Mouse (Mus musculus) hindbrain, embryonic 16.5 days (tissue): ENCODE measurements around the gene Ceacam16. TPM values are rescaled to one million over a fixed set of nuclear protein-coding genes. Genes with fewer than 3 reads are reported as not detected.

Experiments used
- ATAC-seq: fragments of 200-750 bp; cut with Nextera tagmentation; 2 replicates; pipeline ENCODE4 v1.8.0; 2017; ENCODE audit warnings: moderate TSS enrichment, moderate library complexity
- H3K27ac ChIP-seq: fragments of 300-500 bp; sonication (generic); 2 replicates; pipeline ENCODE4 v1.5.1; 2014; ENCODE audit warnings: low read depth, mild to moderate bottlenecking, control low read depth, low read length, moderate library complexity
- H3K27me3 ChIP-seq: fragments of 300-500 bp; sonication (generic); replicated peaks from 2 replicates; pipeline ENCODE4 v1.6.1; 2014; ENCODE audit warnings: low read length; ENCODE audit not compliant: control insufficient read depth, insufficient read depth
- H3K36me3 ChIP-seq: fragments of 300-500 bp; sonication (generic); 2 replicates; pipeline ENCODE4 v1.6.1; 2014; ENCODE audit warnings: mild to moderate bottlenecking, low read length, moderate library complexity, mixed read lengths; ENCODE audit not compliant: control insufficient read depth, insufficient read depth
- H3K4me1 ChIP-seq: fragments of 300-500 bp; sonication (generic); 2 replicates; pipeline ENCODE4 v1.6.1; 2014; ENCODE audit warnings: low read depth, low read length; ENCODE audit not compliant: control insufficient read depth, insufficient read depth
- H3K4me2 ChIP-seq: fragments of 300-500 bp; sonication (generic); 2 replicates; pipeline ENCODE4 v1.6.1; 2014; ENCODE audit warnings: mild to moderate bottlenecking, low read length, control low read depth, moderate library complexity
- H3K4me3 ChIP-seq: fragments of 300-500 bp; sonication (generic); 2 replicates; pipeline ENCODE4 v1.5.1; 2014; ENCODE audit warnings: mild to moderate bottlenecking, low read length, control low read depth, moderate library complexity
- H3K9ac ChIP-seq: fragments of 300-500 bp; sonication (generic); 2 replicates; pipeline ENCODE4 v1.6.1; 2014; ENCODE audit warnings: low read depth, mild to moderate bottlenecking, control low read depth, low read length, moderate library complexity
- H3K9me3 ChIP-seq: fragments of 300-500 bp; sonication (generic); 2 replicates; pipeline ENCODE4 v1.6.1; 2014; ENCODE audit warnings: mild to moderate bottlenecking, low read length, moderate library complexity; ENCODE audit not compliant: control insufficient read depth
- WGBS: fragments of 180-500 bp; shearing (Covaris S2); extraction: QIAGEN DNeasy Blood & Tissue Kit; methylation state at CpG from one replicate; pipeline ENCODE4 v1.1.7; 2014; 5-methylcytosine and 5-hydroxymethylcytosine counted together
- polyA plus RNA-seq: library from polyadenylated mRNA; unstranded; fragments of >200 nt; fragmentation: Nextera tagmentation; extraction: Ambion mirVana; gene quantifications from 2 replicates; pipeline ENCODE4 v1.2.1, GENCODE M21; 2015

Gene Ceacam16
- polyA plus RNA-seq, 1 experiment from 2014 or later = 1.4 TPM

DNA sequence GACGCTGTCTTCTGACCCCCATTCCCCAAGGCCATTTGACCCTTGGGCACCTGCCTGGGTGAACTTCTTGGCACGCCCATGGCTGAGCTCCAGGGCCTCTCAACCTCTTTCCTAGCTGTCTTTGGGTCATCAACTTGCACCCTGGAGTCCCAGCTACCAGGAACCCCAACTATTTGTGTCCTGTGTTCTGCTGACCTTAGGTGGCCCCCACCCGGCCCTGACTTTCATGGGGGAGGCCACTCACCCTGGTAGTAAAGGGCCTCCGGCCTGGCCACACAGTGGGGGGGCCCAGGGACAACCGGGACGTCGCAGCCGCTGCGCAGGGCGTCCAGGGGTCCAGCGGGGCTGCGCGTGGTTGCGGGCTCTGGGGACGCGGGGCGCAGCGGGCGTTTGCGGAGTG lies 38.9 kb downstream of the Ceacam16 start:
- Histone ChIP-seq H3K9me3 (no peaks in the 10 kb centered on the region; the same call in 1 of the 2 replicates), H3K4me3 (peak overlapping the region; percentile 36), H3K4me2 (peak overlapping the region; percentile 60), H3K36me3 (no peaks in the 10 kb centered on the region), H3K9ac (peak overlapping the region; percentile 55), H3K27me3 (peaks cover 44% of the 10 kb centered on the region), H3K4me1 (peaks cover 8% of the 10 kb centered on the region), H3K27ac (no peak overlapping the region)
- 9% methylated on average over 13 of the region's 20 CpGs for WGBS
- ATAC-seq = no peak

DNA sequence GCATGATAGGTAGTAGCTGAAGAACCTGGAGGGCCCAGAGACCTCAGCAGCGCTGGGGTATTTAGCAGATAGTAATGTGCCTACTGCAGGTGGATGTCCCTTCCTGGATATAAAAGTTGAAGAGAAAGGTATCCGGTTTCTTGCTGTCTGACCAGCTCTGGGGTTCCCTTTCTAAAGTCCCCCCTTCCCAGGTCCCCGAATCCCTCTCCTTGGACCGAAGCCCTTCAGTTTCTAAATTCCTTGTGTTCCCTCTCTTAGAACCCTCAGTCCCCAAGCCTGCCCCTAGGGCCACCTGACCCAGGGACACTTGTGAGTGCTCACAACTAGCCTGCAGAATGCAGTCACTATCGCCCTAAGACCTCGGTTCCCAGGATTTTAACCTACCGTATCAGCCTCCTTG lies 39.5 kb downstream of the Ceacam16 start:
- ATAC-seq = no peak
- no peak overlapping the region for H3K27ac ChIP-seq
- no peak overlapping the region for H3K4me3 ChIP-seq
- no peaks in the 10 kb centered on the region; the same call in 1 of the 2 replicates for H3K9me3 ChIP-seq
- H3K27me3 ChIP-seq = peaks cover 48% of the 10 kb centered on the region
- H3K4me1 ChIP-seq = peaks cover 12% of the 10 kb centered on the region
- H3K9ac ChIP-seq = no peak overlapping the region
- no peaks in the 10 kb centered on the region for H3K36me3 ChIP-seq
- 61% methylated on average over 7 of the region's 7 CpGs for WGBS
- no peak overlapping the region for H3K4me2 ChIP-seq

DNA sequence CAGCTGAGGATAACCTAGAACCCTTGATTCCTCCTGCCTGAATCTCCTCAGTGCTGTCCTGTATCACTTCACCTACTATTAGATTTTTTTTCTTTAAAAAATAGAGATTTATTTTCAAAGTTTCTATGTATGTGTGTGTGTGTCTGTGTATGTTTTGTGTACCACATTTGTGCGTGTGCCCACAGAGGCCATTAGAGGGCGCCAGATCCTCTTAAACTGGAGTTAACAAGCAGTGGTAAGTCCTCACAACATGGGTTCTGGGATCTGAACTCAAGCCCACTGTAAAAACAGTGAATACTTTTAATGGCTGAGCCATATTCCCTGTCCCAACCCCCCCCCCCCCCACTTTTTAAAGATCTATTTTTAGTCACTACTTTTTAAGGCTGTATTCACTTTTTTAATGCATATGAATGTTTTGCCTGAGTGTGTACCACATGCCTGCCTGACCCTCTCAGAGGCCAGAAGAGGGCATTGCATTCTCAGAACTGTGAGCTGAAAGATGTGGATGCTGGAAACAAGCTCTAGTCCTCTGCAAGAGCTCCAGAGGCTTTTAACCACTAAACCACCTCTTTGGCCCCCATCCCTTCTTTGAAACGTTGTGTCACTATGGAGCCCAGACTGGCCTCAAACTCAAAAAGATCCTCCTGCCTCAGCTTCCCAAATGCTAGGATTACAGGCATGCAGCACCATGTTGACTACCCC lies 40.6 kb downstream of the Ceacam16 start:
- Histone ChIP-seq H3K36me3 (no peaks in the 10 kb centered on the region), H3K27me3 (peaks cover 48% of the 10 kb centered on the region), H3K27ac (no peak overlapping the region), H3K9ac (no peak overlapping the region), H3K4me3 (no peak overlapping the region), H3K4me1 (peaks cover 22% of the 10 kb centered on the region), H3K4me2 (no peak overlapping the region), H3K9me3 (no peaks in the 10 kb centered on the region; the same call in 1 of the 2 replicates)
- ATAC-seq = no peak
- 70% methylated on average over 3 of the region's 3 CpGs for WGBS

DNA sequence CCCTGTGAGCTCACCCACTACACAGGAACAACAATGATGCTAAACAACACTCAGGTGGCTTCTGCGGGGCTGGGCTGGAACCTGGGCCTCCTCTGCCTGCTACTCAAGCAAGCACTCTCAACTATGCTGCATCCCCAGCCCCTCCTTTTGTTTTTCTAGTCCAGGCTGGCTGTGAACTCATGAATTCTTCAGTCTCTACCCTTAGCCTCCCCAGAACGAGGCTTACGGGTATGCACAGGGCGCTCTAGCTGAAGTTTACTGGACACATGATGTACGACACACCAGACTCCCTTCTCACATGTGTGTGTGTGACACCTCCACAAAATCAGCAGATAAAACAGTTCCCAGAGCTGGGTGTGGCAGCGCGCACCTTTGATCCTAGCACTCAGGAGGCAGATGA lies 42.2 kb downstream of the Ceacam16 start:
- no peaks in the 10 kb centered on the region for H3K36me3 ChIP-seq
- no peak overlapping the region for H3K4me2 ChIP-seq
- H3K9ac ChIP-seq = no peak overlapping the region
- H3K4me1 ChIP-seq = peaks cover 22% of the 10 kb centered on the region
- no peak for ATAC-seq
- no peaks in the 10 kb centered on the region; the same call in 1 of the 2 replicates for H3K9me3 ChIP-seq
- WGBS = 91% methylated on average over 7 of the region's 7 CpGs
- H3K4me3 ChIP-seq = no peak overlapping the region
- H3K27ac ChIP-seq = no peak overlapping the region
- H3K27me3 ChIP-seq = peaks cover 39% of the 10 kb centered on the region

DNA sequence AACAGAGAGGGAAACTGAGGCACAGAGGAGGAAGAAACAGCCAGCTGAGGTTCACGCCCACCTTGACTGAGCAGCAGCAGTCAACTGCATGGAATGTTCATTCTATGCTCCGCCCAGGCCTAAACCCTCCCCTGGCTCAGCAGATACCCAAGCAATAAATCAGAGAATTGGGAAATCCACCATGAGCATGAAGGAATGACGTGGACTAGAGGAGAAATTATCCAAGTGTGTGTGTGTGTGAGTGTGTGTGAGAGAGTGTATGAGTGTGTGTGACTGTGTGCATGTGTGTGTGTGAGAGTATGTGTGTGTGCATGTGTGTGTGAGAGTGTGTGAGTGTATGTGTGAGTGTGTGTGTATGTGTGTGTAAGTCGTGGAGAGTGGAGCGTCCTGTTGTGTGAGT lies 42.7 kb downstream of the Ceacam16 start:
- Histone ChIP-seq H3K4me3 (no peak overlapping the region), H3K36me3 (no peaks in the 10 kb centered on the region), H3K9me3 (no peaks in the 10 kb centered on the region; the same call in 1 of the 2 replicates), H3K4me2 (no peak overlapping the region), H3K4me1 (peaks cover 22% of the 10 kb centered on the region), H3K27me3 (peaks cover 37% of the 10 kb centered on the region), H3K27ac (no peak overlapping the region), H3K9ac (no peak overlapping the region)
- ATAC-seq = no peak
- 83% methylated on average over 5 of the region's 5 CpGs for WGBS

DNA sequence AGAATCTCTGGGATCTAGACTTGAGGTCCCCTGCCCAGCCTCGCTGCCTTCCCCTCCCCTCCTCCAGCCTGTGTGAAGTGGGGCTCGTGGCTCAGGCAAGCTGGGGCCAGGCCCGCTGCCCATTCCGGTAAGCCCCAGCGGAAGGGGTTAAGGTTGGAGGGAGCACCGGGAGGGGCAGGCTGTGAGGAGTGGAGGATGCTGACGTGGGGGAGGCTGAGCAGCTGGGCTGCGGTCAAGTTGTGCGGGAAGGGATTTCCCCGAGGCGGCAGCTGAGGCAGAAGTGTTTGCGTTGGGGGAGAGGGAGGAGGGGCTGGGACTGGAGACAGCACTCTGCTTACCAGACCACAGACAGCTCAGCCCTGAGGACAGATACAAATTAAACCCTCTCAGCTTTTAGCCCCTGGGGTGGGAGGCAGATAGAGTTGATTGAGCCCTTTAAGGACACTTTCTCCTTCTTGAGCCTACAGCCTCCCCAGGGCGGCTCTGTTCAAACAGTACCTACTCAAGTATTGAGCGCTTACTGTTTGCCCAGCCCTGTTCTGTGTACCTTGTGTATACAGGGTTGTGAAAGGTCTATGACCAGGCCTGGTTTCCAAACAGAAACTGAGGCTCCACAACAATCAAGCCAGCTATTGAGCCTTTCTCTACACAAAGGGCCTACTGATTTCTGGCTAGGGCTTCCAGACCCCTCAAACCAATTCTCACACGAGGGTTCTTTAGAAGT lies 43.6 kb downstream of the Ceacam16 start:
- Histone ChIP-seq H3K27me3 (peaks cover 34% of the 10 kb centered on the region), H3K4me2 (peak overlapping the region; percentile 76), H3K4me3 (no peak overlapping the region), H3K9me3 (no peaks in the 10 kb centered on the region; the same call in 1 of the 2 replicates), H3K4me1 (peaks cover 21% of the 10 kb centered on the region), H3K9ac (no peak overlapping the region), H3K27ac (no peak overlapping the region), H3K36me3 (no peaks in the 10 kb centered on the region)
- peak; percentile 18; the same call in 1 of the 2 replicates for ATAC-seq
- 9% methylated on average over 15 of the region's 15 CpGs for WGBS

DNA sequence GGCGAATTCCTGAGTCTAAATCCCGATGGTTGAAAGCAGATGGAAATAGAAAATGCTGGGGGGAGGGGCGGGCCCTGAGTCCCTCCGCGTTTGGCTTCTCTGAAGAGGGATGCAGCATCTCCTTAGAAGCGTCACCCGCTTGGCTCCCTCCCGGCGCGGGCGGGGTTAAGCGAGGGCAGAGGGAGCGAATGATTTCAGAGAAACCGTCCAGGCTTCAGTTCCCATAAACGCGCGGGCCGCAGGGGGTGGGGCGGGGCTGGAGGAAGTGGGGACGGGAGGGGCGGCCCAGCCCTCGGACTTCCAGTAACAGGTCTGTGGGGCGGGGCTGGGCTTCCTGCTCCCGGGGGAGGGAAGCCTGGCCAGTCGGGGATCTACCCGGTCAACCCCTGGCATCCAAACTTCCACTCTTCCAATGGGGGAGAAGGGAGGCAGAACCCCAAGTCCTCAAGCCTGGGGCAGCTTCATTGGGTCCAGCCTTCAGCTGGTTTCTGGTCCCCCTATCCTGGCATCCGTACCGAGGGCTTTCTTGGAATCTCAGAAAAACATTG lies 44.8 kb downstream of the Ceacam16 start:
- Histone ChIP-seq H3K36me3 (no peaks in the 10 kb centered on the region), H3K4me3 (peak overlapping the region; percentile 48), H3K9ac (peak overlapping the region; percentile 59), H3K27me3 (peaks cover 32% of the 10 kb centered on the region), H3K4me1 (peaks cover 18% of the 10 kb centered on the region), H3K4me2 (peak overlapping the region; percentile 76), H3K27ac (no peak overlapping the region; the same call in 1 of the 2 replicates), H3K9me3 (no peaks in the 10 kb centered on the region; the same call in 1 of the 2 replicates)
- under 1% methylated on average over 28 of the region's 28 CpGs for WGBS
- peak; percentile 51 for ATAC-seq

DNA sequence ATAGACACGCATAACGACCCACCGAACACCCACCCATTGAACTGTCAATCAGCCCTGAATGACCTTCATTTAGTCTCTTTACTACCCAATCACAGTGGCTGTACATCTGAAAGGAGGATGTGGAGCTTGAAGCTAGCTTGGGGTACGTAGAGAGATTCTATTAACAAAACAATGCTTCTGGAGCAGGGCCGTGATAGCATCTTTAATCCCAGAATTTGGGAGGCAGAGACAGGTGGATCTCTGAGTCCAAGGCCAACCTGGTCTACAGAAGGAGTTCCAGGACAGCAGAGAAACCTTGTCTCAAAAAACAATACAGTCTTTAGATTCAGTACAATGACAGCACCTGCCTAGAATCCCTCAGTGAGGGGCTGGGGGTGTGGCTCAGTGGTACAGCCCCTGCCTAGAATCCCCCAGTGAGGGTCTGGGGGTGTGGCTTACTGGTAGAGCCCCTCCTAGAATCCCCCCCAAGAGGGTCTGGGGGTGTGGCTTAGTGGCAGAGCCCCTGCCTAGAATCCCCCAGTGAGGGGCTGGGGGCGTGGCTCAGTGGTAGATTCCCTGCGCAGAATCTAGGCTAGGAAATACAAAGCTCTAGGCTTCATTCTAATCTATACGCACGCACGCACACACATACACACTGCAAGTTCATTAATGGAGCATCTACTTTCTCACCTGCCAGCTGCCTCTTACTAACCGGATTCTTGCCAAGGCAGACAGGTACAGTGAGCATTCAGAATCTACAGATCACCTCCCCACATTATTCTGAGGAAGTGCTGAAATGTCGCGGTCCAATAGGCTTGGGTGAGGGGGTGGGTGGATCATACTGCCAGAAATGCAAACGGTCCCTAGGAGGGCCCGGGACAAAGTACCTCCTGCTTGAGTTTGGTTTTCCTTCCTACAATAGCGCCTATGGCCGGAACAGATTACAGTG lies 45.5 kb downstream of the Ceacam16 start:
- ATAC-seq = peak; percentile 57
- 22% methylated on average over 17 of the region's 17 CpGs for WGBS
- H3K27me3 ChIP-seq = peaks cover 27% of the 10 kb centered on the region

More for the DNA sequence above, 45.5 kb downstream of the Ceacam16 start:
- Histone ChIP-seq H3K9me3 (no peaks in the 10 kb centered on the region; the same call in 1 of the 2 replicates), H3K9ac (peak overlapping the region; percentile 59), H3K4me3 (peak overlapping the region; percentile 48), H3K4me1 (peaks cover 21% of the 10 kb centered on the region), H3K36me3 (no peaks in the 10 kb centered on the region), H3K4me2 (peak overlapping the region; percentile 76), H3K27ac (no peak overlapping the region; the same call in 1 of the 2 replicates)
